Mouse (Mus musculus) hematopoietic stem cell, adult 5-6 weeks (primary cell): ENCODE results near the gene Ndufc2. TPM values are rescaled to one million over a fixed set of nuclear protein-coding genes. Genes with fewer than 3 reads are reported as not detected.

Source experiments
- ATAC-seq, 2 experiments: fragments of 125-278 bp in 1 of 2; replicated peaks in 1 of 2; 2 replicates each; pipeline ENCODE4 v1.8.0; 2016 to 2017; ENCODE audit warnings: inconsistent platforms in 2 of 2, mild to moderate bottlenecking in 2 of 2, moderate number of reproducible peaks in 2 of 2, low read depth in 1 of 2, moderate TSS enrichment in 1 of 2; ENCODE audit not compliant: low FRiP score in 2 of 2, poor library complexity in 2 of 2, severe bottlenecking in 2 of 2, insufficient read depth in 1 of 2, low TSS enrichment in 1 of 2
- total RNA-seq: library from RNA; stranded (forward); fragments of 172-1452, 232-1000 nt; gene quantifications from 2 replicates; pipeline ENCODE4 v1.2.3, GENCODE M21; 2017

Ndufc2 gene
- total RNA-seq, 1 experiment from 2014 or later, result 317 TPM

DNA sequence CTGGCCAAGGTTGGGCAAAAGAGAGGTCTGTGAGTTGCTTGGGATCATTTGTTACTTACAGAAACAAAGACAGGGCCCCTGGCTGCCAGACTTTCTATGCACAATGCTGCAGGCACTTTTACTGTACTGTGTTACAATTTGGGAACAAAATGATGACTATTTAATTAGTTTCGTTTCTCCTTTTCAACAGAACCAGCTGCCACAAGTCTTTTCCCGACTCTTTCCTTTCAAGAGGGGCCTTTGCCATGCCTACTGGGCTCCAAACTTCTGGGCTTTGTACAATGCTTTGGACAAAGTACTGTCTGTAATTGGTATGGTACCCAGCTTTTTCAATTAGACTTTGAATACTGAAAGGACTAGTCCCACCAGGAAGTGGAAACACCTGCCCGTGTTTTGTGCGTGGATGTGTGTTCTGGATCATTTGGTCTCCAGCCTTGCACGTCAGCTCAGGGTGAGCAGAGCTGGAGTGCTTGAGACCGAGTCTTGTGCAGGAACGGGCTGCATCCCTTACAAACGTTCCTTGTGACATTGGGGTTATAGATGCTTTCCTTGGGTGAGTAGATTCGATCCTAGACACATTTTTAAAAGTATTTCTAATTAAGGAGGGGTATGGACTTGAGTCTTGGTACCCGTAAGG is 16.2 kb upstream of the Ndufc2 start:
- no peak for ATAC-seq

- ATAC-seq, result no peak
Observed at GRCm38 (mm10) chr7:97386106-97386805, 13.5 kb upstream of the Ndufc2 start.

GRCm38 (mm10) chr7:97386806-97387370 is 12.9 kb upstream of the Ndufc2 start:
- ATAC-seq, result no peak

GRCm38 (mm10) chr7:97387561-97388147 is 12.1 kb upstream of the Ndufc2 start:
- ATAC-seq, result no peak

- no peak for ATAC-seq
Observed at GRCm38 (mm10) chr7:97388541-97388940, 11.3 kb upstream of the Ndufc2 start.

GRCm38 (mm10) chr7:97391293-97392078 is 8.3 kb upstream of the Ndufc2 start:
- ATAC-seq, result no peak

GRCm38 (mm10) chr7:97392079-97392445 is 7.7 kb upstream of the Ndufc2 start:
- no peak for ATAC-seq

DNA sequence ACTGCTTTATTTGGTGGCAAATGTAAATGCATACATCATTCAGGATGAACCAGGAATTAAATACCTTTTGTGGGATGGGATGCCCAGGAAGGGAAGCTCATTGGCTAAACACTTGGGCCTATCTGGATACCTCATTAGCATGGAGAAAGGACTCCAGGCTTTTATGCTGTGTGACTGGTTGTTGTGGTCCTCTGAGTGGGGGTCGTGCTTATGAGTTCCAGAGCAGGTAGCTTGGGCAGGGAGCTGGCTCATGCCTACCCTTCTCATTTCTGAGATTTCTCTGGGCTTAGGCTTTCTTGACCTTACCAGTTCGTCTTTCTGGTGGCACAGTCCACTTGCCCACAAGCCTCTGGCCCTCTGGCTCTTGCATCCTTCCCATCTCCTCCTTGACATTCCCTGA is 5.4 kb upstream of the Ndufc2 start:
- no peak for ATAC-seq

GRCm38 (mm10) chr7:97398943-97399342 is 860 bp upstream of the Ndufc2 start:
- ATAC-seq, result no peak

- ATAC-seq, result no peak
Observed at GRCm38 (mm10) chr7:97407145-97407544, 7.3 kb downstream of the Ndufc2 start.

DNA sequence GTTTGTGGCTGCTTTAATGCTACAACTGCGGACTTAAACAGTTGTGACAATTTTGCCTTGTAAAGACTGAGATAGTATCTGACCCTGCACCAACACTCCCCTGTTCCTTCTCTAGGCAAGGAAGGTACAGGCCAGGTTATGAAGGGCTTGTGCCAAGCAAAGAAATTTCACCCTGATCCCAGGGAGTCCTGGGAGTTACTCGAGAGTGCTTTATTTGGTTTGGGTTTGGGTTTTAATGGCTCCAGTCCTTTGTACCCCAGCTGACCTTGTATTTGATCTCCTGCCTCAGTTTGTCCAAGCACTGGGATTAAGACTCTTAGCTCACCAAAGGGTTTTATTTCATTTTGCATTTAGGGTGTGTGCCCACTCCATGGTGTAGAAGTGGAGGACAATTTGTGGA is 11.3 kb downstream of the Ndufc2 start:
- ATAC-seq, result no peak

DNA sequence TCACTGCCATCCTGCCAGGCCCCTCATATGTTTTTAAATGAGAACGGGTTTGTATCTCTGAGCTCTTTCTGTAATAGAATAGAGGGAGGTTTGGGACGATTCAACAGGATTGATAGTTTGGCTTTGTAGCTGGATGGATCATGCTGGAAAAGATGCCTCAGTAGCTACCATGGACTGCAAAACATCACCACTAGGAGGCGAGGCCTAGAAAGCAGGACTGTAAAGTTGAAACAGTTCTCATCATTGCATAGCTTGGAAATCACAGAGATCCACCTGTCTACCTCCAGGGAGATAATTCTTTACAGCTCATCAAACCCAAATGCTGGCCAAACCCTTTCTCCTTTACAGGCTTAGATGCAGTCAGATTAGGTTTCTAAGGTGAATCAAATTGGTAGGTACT is 11.8 kb downstream of the Ndufc2 start:
- ATAC-seq, result no peak

DNA sequence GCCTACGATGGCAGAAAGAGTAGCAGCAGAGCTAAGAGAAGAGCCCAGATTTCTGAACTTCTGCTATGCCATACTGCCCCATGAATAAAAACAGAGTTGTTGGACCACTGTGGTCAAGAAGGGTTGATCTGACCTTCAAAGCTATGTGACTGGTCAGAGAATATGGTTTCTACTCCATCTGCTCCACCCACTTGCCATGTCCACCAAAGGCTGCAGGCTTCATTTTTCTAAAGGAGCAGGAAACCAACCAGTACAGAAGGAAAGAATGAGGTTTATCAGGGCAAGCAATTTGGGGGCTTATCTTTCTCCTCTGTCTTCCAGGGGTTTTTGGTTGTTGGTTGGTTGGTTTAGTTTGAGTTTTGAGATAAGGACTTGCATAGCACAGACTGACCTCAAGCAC is 14.2 kb downstream of the Ndufc2 start:
- no peak for ATAC-seq

GRCm38 (mm10) chr7:97414426-97414825 is 14.6 kb downstream of the Ndufc2 start:
- ATAC-seq, result no peak

- ATAC-seq, result no peak
Observed at GRCm38 (mm10) chr7:97414915-97415687, 15.3 kb downstream of the Ndufc2 start.

- ATAC-seq, result no peak
Observed at GRCm38 (mm10) chr7:97416473-97416872, 16.7 kb downstream of the Ndufc2 start.
